Mouse (Mus musculus) megakaryocyte, embryonic 14.5 days (primary cell): Measurements from ENCODE around the gene Nup188. TPM values are rescaled to one million over a fixed set of nuclear protein-coding genes. Genes with fewer than 3 reads are reported as not detected.
A peak's percentile ranks its signal among the peaks of the same experiment; 100 is the strongest.

Experiments
- H3K27me3 ChIP-seq: replicated peaks from 2 replicates; pipeline ENCODE3; 2012; ENCODE audit warnings: inconsistent platforms
- H3K36me3 ChIP-seq: replicated peaks from 2 replicates; pipeline ENCODE3; 2012; ENCODE audit warnings: low read length, inconsistent platforms, mixed read lengths
- H3K4me1 ChIP-seq: 2 replicates; pipeline ENCODE4 v1.6.1; 2012; ENCODE audit warnings: inconsistent platforms
- H3K4me3 ChIP-seq: replicated peaks from 2 replicates; pipeline ENCODE3; 2012; ENCODE audit warnings: moderate library complexity, mild to moderate bottlenecking, inconsistent platforms
- H3K9me3 ChIP-seq: 2 replicates; pipeline ENCODE4 v1.6.1; 2012; ENCODE audit warnings: inconsistent platforms
- FLI1 ChIP-seq: IDR thresholded peaks from 2 replicates; pipeline ENCODE4 v1.6.1; 2012; ENCODE audit warnings: low read length, inconsistent platforms, mixed read lengths
- GATA1 ChIP-seq: IDR thresholded peaks from 3 replicates; pipeline ENCODE4 v1.6.1; 2012; ENCODE audit warnings: mixed read lengths, low read length, inconsistent platforms, borderline replicate concordance
- polyA plus RNA-seq: library from polyadenylated mRNA; stranded (reverse); fragments of >175 nt; gene quantifications from 2 replicates; pipeline ENCODE4 v1.2.3, GENCODE M21; 2012; ENCODE audit warnings: low replicate concordance; ENCODE audit not compliant: insufficient read depth

Gene Nup188
- 72.2 and 120 TPM in 2 replicates for polyA plus RNA-seq

- H3K9me3 ChIP-seq = no peaks in the 10 kb centered on the region
- H3K4me3 ChIP-seq = peak within 1 kb of the TSS; percentile 99
- TF ChIP-seq FLI1 = no peak
- TF ChIP-seq GATA1 = no peak
- H3K27me3 ChIP-seq = no peaks in the 10 kb centered on the region
- H3K36me3 ChIP-seq = peaks cover 27% of the 10 kb centered on the region
- H3K4me1 ChIP-seq = peaks cover 55% of the 10 kb centered on the region
Measured at GRCm38 (mm10) chr2:30286192-30287026, at the start of gene Nup188, which contains the start of gene Dolk. Nup188 (plus strand) TSS chr2:30286397. Dolk (minus strand) TSS chr2:30286334.

GRCm38 (mm10) chr2:30236426-30237198 is 49.6 kb upstream of the Nup188 start:
- TF ChIP-seq GATA1 = no peak
- Histone ChIP-seq H3K4me3 (peak overlapping the region; percentile 96), H3K9me3 (peaks cover 22% of the 10 kb centered on the region), H3K27me3 (no peaks in the 10 kb centered on the region), H3K36me3 (peaks cover 17% of the 10 kb centered on the region), H3K4me1 (peaks cover 49% of the 10 kb centered on the region)

GRCm38 (mm10) chr2:30237199-30237880 is 48.9 kb upstream of the Nup188 start, which contains the start of gene Lrrc8a:
Lrrc8a (plus strand) TSS chr2:30237715.
- H3K27me3 ChIP-seq = no peaks in the 10 kb centered on the region
- peaks cover 56% of the 10 kb centered on the region for H3K4me1 ChIP-seq
- TF ChIP-seq GATA1 (no peak), FLI1 (peak; percentile 86)
- peak within 1 kb of the TSS; percentile 96 for H3K4me3 ChIP-seq
- peaks cover 17% of the 10 kb centered on the region for H3K9me3 ChIP-seq
- peaks cover 24% of the 10 kb centered on the region for H3K36me3 ChIP-seq

GRCm38 (mm10) chr2:30237881-30238280 is 48.3 kb upstream of the Nup188 start:
- Histone ChIP-seq H3K9me3 (peaks cover 11% of the 10 kb centered on the region), H3K36me3 (peaks cover 29% of the 10 kb centered on the region), H3K27me3 (no peaks in the 10 kb centered on the region), H3K4me1 (peaks cover 62% of the 10 kb centered on the region), H3K4me3 (peak overlapping the region; percentile 96)
- TF ChIP-seq GATA1 (no peak), FLI1 (no peak)

- no peaks in the 10 kb centered on the region for H3K27me3 ChIP-seq
- H3K36me3 ChIP-seq = peaks cover 40% of the 10 kb centered on the region
- 0 out of 2 replicates have a peak, but pooled peaks cover 3% of the 10 kb centered on the region for H3K9me3 ChIP-seq
- peak overlapping the region; percentile 96 for H3K4me3 ChIP-seq
- TF ChIP-seq GATA1 = no peak
- TF ChIP-seq FLI1 = no peak
- peaks cover 73% of the 10 kb centered on the region for H3K4me1 ChIP-seq
Measured at GRCm38 (mm10) chr2:30238906-30239465, 47.2 kb upstream of the Nup188 start.

GRCm38 (mm10) chr2:30239777-30240176 is 46.4 kb upstream of the Nup188 start:
- Histone ChIP-seq H3K36me3 (peaks cover 48% of the 10 kb centered on the region), H3K4me1 (peaks cover 80% of the 10 kb centered on the region), H3K9me3 (no peaks in the 10 kb centered on the region), H3K27me3 (no peaks in the 10 kb centered on the region), H3K4me3 (peak overlapping the region; percentile 96)
- TF ChIP-seq FLI1 (no peak), GATA1 (no peak)

- no peaks in the 10 kb centered on the region for H3K27me3 ChIP-seq
- TF ChIP-seq GATA1 (no peak), FLI1 (no peak)
- H3K36me3 ChIP-seq = peaks cover 52% of the 10 kb centered on the region
- H3K4me1 ChIP-seq = peaks cover 85% of the 10 kb centered on the region
- H3K4me3 ChIP-seq = peak within 1 kb of the TSS; percentile 96
- H3K9me3 ChIP-seq = no peaks in the 10 kb centered on the region
Measured at GRCm38 (mm10) chr2:30240267-30240666, 45.9 kb upstream of the Nup188 start, which contains the start of gene Gm28035. Gm28035 (plus strand) TSS chr2:30240567.

- Histone ChIP-seq H3K9me3 (no peaks in the 10 kb centered on the region), H3K36me3 (peaks cover 71% of the 10 kb centered on the region), H3K4me1 (peaks cover 90% of the 10 kb centered on the region), H3K4me3 (peak overlapping the region; percentile 71), H3K27me3 (no peaks in the 10 kb centered on the region)
- TF ChIP-seq GATA1 = no peak
- no peak for TF ChIP-seq FLI1
Measured at GRCm38 (mm10) chr2:30242509-30242908, 43.7 kb upstream of the Nup188 start.

GRCm38 (mm10) chr2:30243391-30243790 is 42.8 kb upstream of the Nup188 start:
- H3K4me3 ChIP-seq = no peak overlapping the region
- H3K36me3 ChIP-seq = peaks cover 80% of the 10 kb centered on the region
- H3K4me1 ChIP-seq = peaks cover 94% of the 10 kb centered on the region
- H3K9me3 ChIP-seq = no peaks in the 10 kb centered on the region
- no peaks in the 10 kb centered on the region for H3K27me3 ChIP-seq
- no peak for TF ChIP-seq FLI1
- TF ChIP-seq GATA1 = no peak
